Mouse (Mus musculus): ENCODE results near the gene Slc35b4.

DNA sequence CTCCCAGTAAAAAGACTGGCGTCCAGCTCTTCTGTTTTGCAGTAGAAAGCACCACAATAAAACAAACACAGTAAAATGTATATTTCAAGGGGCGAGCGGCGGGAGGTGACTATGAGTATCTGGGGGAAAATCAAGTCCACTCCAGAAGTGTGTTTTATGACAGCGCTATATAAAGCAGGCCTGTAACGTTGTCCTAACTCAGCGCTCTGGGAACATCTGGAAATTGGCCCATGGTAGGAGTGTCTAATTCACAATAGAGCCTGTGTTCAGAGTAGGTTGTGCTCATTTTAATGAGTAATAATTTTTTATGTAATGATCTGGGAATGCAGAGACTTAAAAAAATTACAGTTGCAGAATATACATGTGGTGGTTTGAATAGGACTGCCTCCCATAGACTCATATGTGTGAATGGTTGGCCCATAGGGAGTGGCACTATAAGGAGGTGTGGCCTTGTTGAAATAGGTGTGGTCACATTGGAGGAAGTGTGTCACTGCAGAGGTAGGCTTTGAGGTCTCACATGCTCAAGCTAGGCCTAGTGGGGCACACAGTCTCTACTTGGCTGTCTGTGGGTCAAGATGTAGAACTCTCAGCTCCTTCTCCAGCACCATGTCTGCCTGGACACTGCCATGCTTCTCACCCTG lies 60.0 kb downstream of the Slc35b4 start:
- TF ChIP-seq CTCF (IDR thresholded peaks at IDR 0.05; ENCODE audit: low read depth, low read length) (no peak), POLR2A (IDR thresholded peaks at IDR 0.05; ENCODE audit: borderline replicate concordance, low read depth, low read length) (no peak)

Measured in bone marrow macrophage, adult 2 months (primary cell).